Mouse (Mus musculus) lung, postnatal 0 days (tissue): Measurements from ENCODE around the gene Ccdc74a.

Source experiments
- CTCF ChIP-seq: IDR thresholded peaks from 2 replicates; pipeline ENCODE4 v1.5.1; 2016; ENCODE audit warnings: antibody characterized with exemption, mild to moderate bottlenecking
- EP300 ChIP-seq: IDR thresholded peaks from 2 replicates; pipeline ENCODE4 v1.6.1; 2016; ENCODE audit warnings: antibody characterized with exemption, mild to moderate bottlenecking, control low read depth

GRCm38 (mm10) chr16:17646310-17647114 lies at the start of gene Ccdc74a:
- TF ChIP-seq CTCF (no peak), EP300 (no peak)
